Mouse (Mus musculus) myocyte (in vitro differentiated cells): ENCODE data around the gene Itga3. TPM values are rescaled to one million over a fixed set of nuclear protein-coding genes. Genes with fewer than 3 reads are reported as not detected.

Experiments
- H3K27me3 ChIP-seq: one replicate; pipeline ENCODE4 v1.6.1; 2011; ENCODE audit not compliant: control insufficient read depth, insufficient read depth, insufficient read length
- H3K36me3 ChIP-seq: one replicate; pipeline ENCODE4 v1.6.1; 2011; ENCODE audit not compliant: control insufficient read depth, insufficient read depth
- H3K4me2 ChIP-seq: one replicate; pipeline ENCODE4 v1.6.1; 2011; ENCODE audit warnings: low read depth, control low read depth
- H3K4me3 ChIP-seq: one replicate; pipeline ENCODE4 v1.5.1; 2011; ENCODE audit warnings: mild to moderate bottlenecking, control low read depth, moderate library complexity
- H3K79me2 ChIP-seq: one replicate; pipeline ENCODE4 v1.6.1; 2011; ENCODE audit not compliant: control insufficient read depth, insufficient read depth
- H3ac ChIP-seq: one replicate; pipeline ENCODE4 v1.6.1; 2011; ENCODE audit not compliant: control insufficient read depth, insufficient read length
- CEBPB ChIP-seq: IDR thresholded peaks from 2 replicates; pipeline ENCODE4 v1.6.1; 2011; ENCODE audit warnings: mild to moderate bottlenecking, moderate library complexity; ENCODE audit not compliant: poor library complexity, insufficient read depth, severe bottlenecking
- E2F4 ChIP-seq: IDR thresholded peaks from one replicate; pipeline ENCODE4 v1.6.1; 2011; ENCODE audit warnings: mild to moderate bottlenecking, control low read depth, moderate library complexity; ENCODE audit not compliant: insufficient read depth
- MAX ChIP-seq: IDR thresholded peaks from one replicate; pipeline ENCODE4 v1.6.1; 2011; ENCODE audit warnings: low read depth, mild to moderate bottlenecking, control low read depth
- MYOD1 ChIP-seq, 3 experiments: IDR thresholded peaks; one replicate each; pipeline ENCODE4 v1.6.1; 2011; ENCODE audit warnings: control low read depth in 2 of 3, low read depth in 2 of 3, mild to moderate bottlenecking in 2 of 3, moderate library complexity in 1 of 3; ENCODE audit not compliant: insufficient read length in 2 of 3, control insufficient read depth in 1 of 3
- MYOG ChIP-seq, 3 experiments: IDR thresholded peaks; one replicate each; pipeline ENCODE4 v1.6.1; 2011; ENCODE audit warnings: control low read depth in 2 of 3, low read depth in 2 of 3, mild to moderate bottlenecking in 2 of 3; ENCODE audit not compliant: insufficient read length in 2 of 3, control insufficient read depth in 1 of 3, insufficient read depth in 1 of 3
- POLR2A ChIP-seq: IDR thresholded peaks from one replicate; pipeline ENCODE4 v1.6.1; 2011; ENCODE audit warnings: low read depth, mild to moderate bottlenecking, control low read depth, moderate library complexity; ENCODE audit not compliant: insufficient read length
- POLR2AphosphoS2 ChIP-seq: IDR thresholded peaks from one replicate; pipeline ENCODE4 v1.6.1; 2011; ENCODE audit warnings: low read depth, control low read depth; ENCODE audit not compliant: insufficient read length
- REST ChIP-seq: IDR thresholded peaks from one replicate; pipeline ENCODE4 v1.6.1; 2011; ENCODE audit warnings: mild to moderate bottlenecking, control low read depth, moderate library complexity; ENCODE audit not compliant: insufficient read depth, insufficient read length
- SRF ChIP-seq: IDR thresholded peaks from one replicate; pipeline ENCODE4 v1.6.1; 2011; ENCODE audit warnings: low read depth; ENCODE audit not compliant: control insufficient read depth, insufficient read length
- TCF12 ChIP-seq: IDR thresholded peaks from one replicate; pipeline ENCODE4 v1.6.1; 2011; ENCODE audit warnings: mild to moderate bottlenecking, control low read depth; ENCODE audit not compliant: poor library complexity, insufficient read depth, severe bottlenecking
- TCF3 ChIP-seq: IDR thresholded peaks from one replicate; pipeline ENCODE4 v1.6.1; 2011; ENCODE audit warnings: low read depth, control low read depth; ENCODE audit not compliant: insufficient read length
- USF1 ChIP-seq: IDR thresholded peaks from one replicate; pipeline ENCODE4 v1.6.1; 2011; ENCODE audit warnings: low read depth, mild to moderate bottlenecking, control low read depth, moderate library complexity
- polyA plus RNA-seq: library from polyadenylated mRNA; unstranded; fragments of >200 nt; fragmentation: generic; extraction: Trizol; gene quantifications from one replicate; pipeline ENCODE4 v1.2.1, GENCODE M21; 2012; ENCODE audit warnings: missing spikeins

Itga3 gene
- polyA plus RNA-seq, 1 experiment, result 19.9 TPM

DNA sequence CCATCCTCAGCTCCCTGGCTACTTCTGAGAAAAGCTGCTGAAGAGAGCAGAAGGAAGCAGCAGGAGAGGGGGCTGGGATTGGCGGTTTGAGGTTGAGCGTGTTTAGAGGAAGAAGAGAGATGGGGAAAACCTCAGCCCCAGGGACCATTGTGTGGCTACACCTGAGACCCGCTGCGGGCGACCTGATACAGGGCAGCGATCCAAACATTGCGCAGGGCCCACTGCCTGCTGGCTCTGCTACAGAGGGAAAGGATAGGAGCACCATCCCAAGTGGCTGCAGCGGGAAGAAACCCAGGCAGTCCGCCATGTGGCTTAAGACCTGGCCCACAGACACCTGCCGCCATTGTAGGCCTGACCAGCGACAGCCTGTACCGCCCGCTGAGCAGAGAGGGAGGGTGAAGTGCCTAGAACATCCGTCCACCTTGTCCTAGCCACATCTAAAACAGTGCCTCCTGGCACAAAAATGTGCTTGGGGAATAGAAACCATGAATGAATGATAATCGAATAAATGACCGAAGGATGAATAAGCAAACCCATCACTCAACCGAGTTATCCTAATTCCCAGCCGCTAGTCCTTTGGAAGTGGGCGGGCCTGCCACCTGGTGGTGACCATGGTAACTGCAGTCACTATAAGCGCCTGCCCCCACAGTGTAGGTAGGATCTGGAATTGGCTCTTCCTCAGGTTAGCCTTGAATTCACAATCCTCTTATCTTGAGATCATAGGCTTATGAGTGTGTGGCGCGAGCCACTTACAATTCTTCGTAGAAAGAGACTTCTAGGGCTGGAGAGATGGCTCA lies 30.0 kb upstream of the Itga3 start:
- no peak overlapping the region for H3ac ChIP-seq
- no peaks in the 10 kb centered on the region for H3K79me2 ChIP-seq
- no peaks in the 10 kb centered on the region for H3K27me3 ChIP-seq
- TF ChIP-seq MAX (no peak), TCF3 (no peak), POLR2A (no peak), SRF (no peak), CEBPB (no peak), REST (no peak), USF1 (no peak), POLR2AphosphoS2 (no peak), MYOD1 (IDR thresholded peaks at IDR 0.05; ENCODE audit: control insufficient read depth in 1 of 3, insufficient read length in 2 of 3, low read depth in 2 of 3) (no peak), TCF12 (no peak), MYOG (IDR thresholded peaks at IDR 0.05; ENCODE audit: control insufficient read depth in 1 of 3, insufficient read depth in 1 of 3, insufficient read length in 2 of 3, low read depth in 2 of 3) (no peak)
- H3K4me3 ChIP-seq, result no peak overlapping the region
- no peak overlapping the region for H3K4me2 ChIP-seq
- no peaks in the 10 kb centered on the region for H3K36me3 ChIP-seq

- no peak overlapping the region for H3ac ChIP-seq
- peak overlapping the region; percentile 15 for H3K4me3 ChIP-seq
- H3K79me2 ChIP-seq, result no peaks in the 10 kb centered on the region
- no peaks in the 10 kb centered on the region for H3K36me3 ChIP-seq
- H3K4me2 ChIP-seq, result peak overlapping the region; percentile 65
- TF ChIP-seq MYOG (IDR thresholded peaks at IDR 0.05; ENCODE audit: control insufficient read depth in 1 of 3, insufficient read depth in 1 of 3, insufficient read length in 2 of 3, low read depth in 2 of 3) (peak in 1 of 3 experiments; percentile 42), MAX (no peak)
- no peaks in the 10 kb centered on the region for H3K27me3 ChIP-seq
These were observed 28.8 kb upstream of the Itga3 start for GRCm38 (mm10) chr11:95105274-95105874.

GRCm38 (mm10) chr11:95104266-95104665 lies 27.7 kb upstream of the Itga3 start:
- Histone ChIP-seq H3K4me2 (no peak overlapping the region), H3K4me3 (no peak overlapping the region), H3K36me3 (no peaks in the 10 kb centered on the region), H3ac (no peak overlapping the region), H3K79me2 (no peaks in the 10 kb centered on the region), H3K27me3 (no peaks in the 10 kb centered on the region)
- TF ChIP-seq POLR2AphosphoS2 (no peak), TCF12 (no peak), MAX (no peak), MYOD1 (IDR thresholded peaks at IDR 0.05; ENCODE audit: control insufficient read depth in 1 of 3, insufficient read length in 2 of 3, low read depth in 2 of 3) (no peak), E2F4 (no peak)

- no peaks in the 10 kb centered on the region for H3K79me2 ChIP-seq
- no peak overlapping the region for H3K4me2 ChIP-seq
- H3K36me3 ChIP-seq, result no peaks in the 10 kb centered on the region
- H3K27me3 ChIP-seq, result no peaks in the 10 kb centered on the region
- no peak for TF ChIP-seq MYOD1 (IDR thresholded peaks at IDR 0.05; ENCODE audit: control insufficient read depth in 1 of 3, insufficient read length in 2 of 3, low read depth in 2 of 3)
- TF ChIP-seq TCF12, result no peak
- TF ChIP-seq USF1, result no peak
- TF ChIP-seq SRF, result no peak
- no peak for TF ChIP-seq CEBPB
- no peak for TF ChIP-seq MYOG (IDR thresholded peaks at IDR 0.05; ENCODE audit: control insufficient read depth in 1 of 3, insufficient read depth in 1 of 3, insufficient read length in 2 of 3, low read depth in 2 of 3)
- no peak for TF ChIP-seq TCF3
- no peak for TF ChIP-seq REST
- TF ChIP-seq POLR2AphosphoS2, result no peak
- no peak for TF ChIP-seq POLR2A
- no peak for TF ChIP-seq MAX
- no peak for TF ChIP-seq E2F4
- H3K4me3 ChIP-seq, result no peak overlapping the region
- H3ac ChIP-seq, result no peak overlapping the region
These were observed 25.7 kb upstream of the Itga3 start for GRCm38 (mm10) chr11:95102161-95102904.
